Mouse (Mus musculus): ENCODE data around the gene Ift27. TPM values are rescaled to one million over a fixed set of nuclear protein-coding genes. Genes with fewer than 3 reads are reported as not detected.

Ift27 gene
- polyA plus RNA-seq, 1 experiment, result 18.7 TPM

DNA sequence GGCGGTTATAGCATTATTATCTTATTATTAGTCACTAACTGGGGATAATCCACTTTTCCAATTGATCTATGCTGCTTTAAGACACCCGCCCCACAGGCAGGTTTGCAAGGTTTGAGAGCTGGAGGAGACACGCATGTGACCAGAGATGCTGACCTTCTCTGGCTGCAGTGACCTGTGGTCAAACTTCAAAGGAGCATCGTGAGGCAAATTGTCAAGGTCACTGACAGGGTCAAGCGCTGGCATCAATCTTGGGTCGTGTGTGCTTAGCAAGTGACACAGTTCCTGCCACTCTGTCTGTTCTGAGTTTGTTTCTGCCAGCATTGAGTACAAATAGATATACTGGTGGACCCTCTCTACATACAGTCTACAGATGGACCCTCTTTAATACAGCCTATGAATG, 39.3 kb downstream of the Ift27 start:
- H3K4me3 ChIP-seq (ENCODE audit: low read depth, low read length), result no peak overlapping the region
- WGBS, result 46% methylated on average over 6 of the region's 6 CpGs
- no peaks in the 10 kb centered on the region for H3K36me3 ChIP-seq (ENCODE audit: control insufficient read depth, insufficient read depth, low read length)
- H3K27me3 ChIP-seq (ENCODE audit: control insufficient read depth, insufficient read depth, low read length), result no peaks in the 10 kb centered on the region
- no peaks in the 10 kb centered on the region for H3K4me1 ChIP-seq (ENCODE audit: control insufficient read depth, insufficient read depth, insufficient read length, low read length)
- H3K27ac ChIP-seq (ENCODE audit: insufficient read depth, low read depth, low read length), result no peak overlapping the region
- TF ChIP-seq CTCF (IDR thresholded peaks at IDR 0.05; ENCODE audit: extremely low read depth, insufficient read length, insufficient replicate concordance, low read depth, low read length), result no peak
- TF ChIP-seq POLR2A (IDR thresholded peaks at IDR 0.05; ENCODE audit: low read depth, low read length), result no peak

GRCm38 (mm10) chr15:78133389-78133788, 40.5 kb downstream of the Ift27 start:
- WGBS, result 53% methylated on average over 2 of the region's 2 CpGs
- H3K4me3 ChIP-seq (ENCODE audit: low read depth, low read length), result no peak overlapping the region
- no peaks in the 10 kb centered on the region for H3K36me3 ChIP-seq (ENCODE audit: control insufficient read depth, insufficient read depth, low read length)
- no peaks in the 10 kb centered on the region for H3K27me3 ChIP-seq (ENCODE audit: control insufficient read depth, insufficient read depth, low read length)
- H3K4me1 ChIP-seq (ENCODE audit: control insufficient read depth, insufficient read depth, insufficient read length, low read length), result no peaks in the 10 kb centered on the region
- TF ChIP-seq CTCF (IDR thresholded peaks at IDR 0.05; ENCODE audit: extremely low read depth, insufficient read length, insufficient replicate concordance, low read depth, low read length) (no peak), POLR2A (IDR thresholded peaks at IDR 0.05; ENCODE audit: low read depth, low read length) (no peak)
- no peak overlapping the region for H3K27ac ChIP-seq (ENCODE audit: insufficient read depth, low read depth, low read length)

DNA sequence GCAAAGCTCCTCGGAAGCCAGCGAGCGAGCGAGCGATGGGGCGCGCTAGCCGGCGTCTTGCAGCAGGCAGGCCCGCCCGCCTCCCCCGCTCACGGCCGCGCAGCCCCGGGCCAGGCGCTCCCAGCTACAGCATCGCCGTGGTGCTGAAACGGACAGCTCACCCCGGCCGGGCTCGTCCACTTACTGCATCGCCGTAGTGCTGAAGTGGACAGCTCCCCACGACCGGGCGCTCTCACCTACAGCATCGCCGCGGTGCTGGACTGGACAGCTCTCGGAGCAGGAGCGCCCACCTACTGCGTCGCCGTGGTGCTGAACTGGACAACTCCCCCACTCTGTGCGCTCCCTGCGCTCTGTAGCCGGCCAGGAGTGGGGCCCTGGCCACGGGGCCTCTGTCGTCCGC, 54.2 kb downstream of the Ift27 start, which contains the start of gene Cacng2:
Gene Cacng2, minus strand, starts transcription at position 325 of the 400 bp plus-strand sequence.
- WGBS, result 1% methylated on average over 42 of the region's 42 CpGs
- H3K4me3 ChIP-seq (ENCODE audit: low read depth, low read length), result no peak within 1 kb of the TSS
- no peaks in the 10 kb centered on the region for H3K27me3 ChIP-seq (ENCODE audit: control insufficient read depth, insufficient read depth, low read length)
- no peaks in the 10 kb centered on the region for H3K4me1 ChIP-seq (ENCODE audit: control insufficient read depth, insufficient read depth, insufficient read length, low read length)
- TF ChIP-seq CTCF (IDR thresholded peaks at IDR 0.05; ENCODE audit: extremely low read depth, insufficient read length, insufficient replicate concordance, low read depth, low read length) (no peak), POLR2A (IDR thresholded peaks at IDR 0.05; ENCODE audit: low read depth, low read length) (no peak)
- H3K27ac ChIP-seq (ENCODE audit: insufficient read depth, low read depth, low read length), result no peak within 1 kb of the TSS
- no peaks in the 10 kb centered on the region for H3K36me3 ChIP-seq (ENCODE audit: control insufficient read depth, insufficient read depth, low read length)

- H3K36me3 ChIP-seq (ENCODE audit: control insufficient read depth, insufficient read depth, low read length), result no peaks in the 10 kb centered on the region
- 12% methylated on average over 39 of the region's 39 CpGs for WGBS
- H3K4me3 ChIP-seq (ENCODE audit: low read depth, low read length), result no peak overlapping the region
- no peaks in the 10 kb centered on the region for H3K4me1 ChIP-seq (ENCODE audit: control insufficient read depth, insufficient read depth, insufficient read length, low read length)
- no peaks in the 10 kb centered on the region for H3K27me3 ChIP-seq (ENCODE audit: control insufficient read depth, insufficient read depth, low read length)
- TF ChIP-seq POLR2A (IDR thresholded peaks at IDR 0.05; ENCODE audit: low read depth, low read length) (no peak), CTCF (IDR thresholded peaks at IDR 0.05; ENCODE audit: extremely low read depth, insufficient read length, insufficient replicate concordance, low read depth, low read length) (no peak)
- H3K27ac ChIP-seq (ENCODE audit: insufficient read depth, low read depth, low read length), result no peak overlapping the region
Observed at GRCm38 (mm10) chr15:78119248-78119647, 54.7 kb downstream of the Ift27 start.

DNA sequence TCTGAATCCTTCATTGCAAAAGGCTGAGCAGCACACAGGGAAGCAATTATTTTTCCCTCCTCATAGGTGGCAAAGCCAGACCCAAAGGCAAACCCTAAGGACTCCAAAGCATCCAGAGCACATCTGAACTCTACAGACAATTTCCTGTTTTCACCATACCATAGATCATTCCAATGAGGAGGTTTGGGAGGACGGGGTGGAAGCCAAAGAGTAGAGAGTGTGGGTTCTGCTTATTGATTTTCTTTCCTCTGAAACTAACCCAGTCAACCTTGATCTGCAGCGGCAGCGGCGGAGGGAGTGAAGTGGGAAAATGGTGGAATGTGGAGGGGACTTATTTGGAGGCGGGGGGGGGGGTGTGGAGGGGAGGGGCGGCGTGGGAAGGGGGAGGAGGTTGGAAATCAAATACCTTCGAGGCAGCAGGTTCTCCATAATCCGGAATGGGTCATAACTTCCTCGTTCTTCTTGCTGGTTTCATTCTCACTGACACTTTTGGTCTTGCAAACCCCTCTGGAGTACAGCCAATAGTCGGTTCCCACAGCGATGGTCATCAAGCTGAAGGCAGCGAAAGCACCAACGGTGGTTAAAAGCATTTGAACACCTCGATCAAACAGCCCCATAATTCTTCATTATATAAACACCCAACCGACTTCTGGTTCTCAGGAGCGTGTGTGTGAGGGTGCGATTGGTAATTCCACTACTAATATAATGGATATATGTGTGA, 55.5 kb downstream of the Ift27 start:
- TF ChIP-seq CTCF (IDR thresholded peaks at IDR 0.05; ENCODE audit: extremely low read depth, insufficient read length, insufficient replicate concordance, low read depth, low read length) (no peak), POLR2A (IDR thresholded peaks at IDR 0.05; ENCODE audit: low read depth, low read length) (no peak)
- Histone ChIP-seq H3K4me3 (ENCODE audit: low read depth, low read length) (no peak overlapping the region), H3K27ac (ENCODE audit: insufficient read depth, low read depth, low read length) (no peak overlapping the region), H3K27me3 (ENCODE audit: control insufficient read depth, insufficient read depth, low read length) (no peaks in the 10 kb centered on the region), H3K4me1 (ENCODE audit: control insufficient read depth, insufficient read depth, insufficient read length, low read length) (no peaks in the 10 kb centered on the region), H3K36me3 (ENCODE audit: control insufficient read depth, insufficient read depth, low read length) (no peaks in the 10 kb centered on the region)
- 60% methylated on average over 18 of the region's 18 CpGs for WGBS

DNA sequence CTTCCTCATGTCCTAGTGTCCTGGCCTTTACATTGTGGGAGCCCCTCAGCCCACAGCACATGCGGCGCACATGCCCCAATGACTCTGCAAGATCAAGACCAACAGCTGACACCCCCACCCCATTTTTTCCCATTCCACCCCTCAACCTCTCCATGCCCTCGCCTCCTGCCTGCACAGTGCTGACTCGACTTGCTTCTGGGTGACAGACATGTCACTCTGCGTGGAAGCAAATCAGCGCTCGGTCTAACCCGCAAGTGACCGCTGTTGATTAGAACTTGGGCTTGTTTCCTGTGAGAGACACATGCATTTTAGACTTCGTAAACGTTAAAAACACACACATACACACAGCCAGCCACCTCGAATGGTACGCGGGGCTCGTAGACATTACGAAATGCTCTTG, 56.2 kb downstream of the Ift27 start:
- Histone ChIP-seq H3K4me3 (ENCODE audit: low read depth, low read length) (no peak overlapping the region), H3K36me3 (ENCODE audit: control insufficient read depth, insufficient read depth, low read length) (no peaks in the 10 kb centered on the region), H3K4me1 (ENCODE audit: control insufficient read depth, insufficient read depth, insufficient read length, low read length) (no peaks in the 10 kb centered on the region), H3K27ac (ENCODE audit: insufficient read depth, low read depth, low read length) (no peak overlapping the region), H3K27me3 (ENCODE audit: control insufficient read depth, insufficient read depth, low read length) (no peaks in the 10 kb centered on the region)
- TF ChIP-seq CTCF (IDR thresholded peaks at IDR 0.05; ENCODE audit: extremely low read depth, insufficient read length, insufficient replicate concordance, low read depth, low read length) (no peak), POLR2A (IDR thresholded peaks at IDR 0.05; ENCODE audit: low read depth, low read length) (no peak)
- WGBS, result 91% methylated on average over 16 of the region's 16 CpGs

GRCm38 (mm10) chr15:78116936-78117335, 57.0 kb downstream of the Ift27 start:
- no peak overlapping the region for H3K27ac ChIP-seq (ENCODE audit: insufficient read depth, low read depth, low read length)
- H3K27me3 ChIP-seq (ENCODE audit: control insufficient read depth, insufficient read depth, low read length), result no peaks in the 10 kb centered on the region
- no peaks in the 10 kb centered on the region for H3K36me3 ChIP-seq (ENCODE audit: control insufficient read depth, insufficient read depth, low read length)
- WGBS, result 85% methylated on average over 10 of the region's 10 CpGs
- no peaks in the 10 kb centered on the region for H3K4me1 ChIP-seq (ENCODE audit: control insufficient read depth, insufficient read depth, insufficient read length, low read length)
- no peak overlapping the region for H3K4me3 ChIP-seq (ENCODE audit: low read depth, low read length)
- no peak for TF ChIP-seq CTCF (IDR thresholded peaks at IDR 0.05; ENCODE audit: extremely low read depth, insufficient read length, insufficient replicate concordance, low read depth, low read length)
- no peak for TF ChIP-seq POLR2A (IDR thresholded peaks at IDR 0.05; ENCODE audit: low read depth, low read length)
